Mouse (Mus musculus) ES-Bruce4 (cell line): ENCODE data around the gene Vamp3.

Experiments used
- CTCF ChIP-seq: IDR thresholded peaks from one replicate; pipeline ENCODE4 v1.8.1; 2011; ENCODE audit warnings: low read depth, low read length
- EP300 ChIP-seq: IDR thresholded peaks from 2 replicates; pipeline ENCODE4 v1.6.1; 2011; ENCODE audit warnings: low read depth, low read length; ENCODE audit not compliant: insufficient read depth
- POLR2A ChIP-seq: IDR thresholded peaks from one replicate; pipeline ENCODE4 v1.8.1; 2011; ENCODE audit warnings: low read length; ENCODE audit not compliant: insufficient read depth

- TF ChIP-seq CTCF, result no peak
- no peak for TF ChIP-seq POLR2A
- TF ChIP-seq EP300, result no peak
These were observed 52.0 kb downstream of the Vamp3 start for GRCm38 (mm10) chr4:151005656-151006318.
